Mouse (Mus musculus) B cell, adult 2 months (primary cell): Measurements from ENCODE around the gene Olfr654.
A peak's percentile ranks its signal among the peaks of the same experiment; 100 is the strongest.

ENCODE experiments used
- DNase-seq, 2 experiments: peaks; one replicate each; pipeline ENCODE4 v3.0.0; 2022

Olfr654 gene

GRCm38 (mm10) chr7:104586725-104587124 lies at the start of gene Olfr654:
Gene Olfr654, plus strand, starts transcription at chr7:104587025.
- DNase-seq: no peak

- no peak for DNase-seq
These were observed 37.0 kb upstream of the Olfr654 start, which contains the start of gene Olfr651 for GRCm38 (mm10) chr7:104549833-104550232. Gene Olfr651, plus strand, starts transcription at chr7:104550133.

GRCm38 (mm10) chr7:104552700-104553099 lies 34.1 kb upstream of the Olfr654 start:
- no peak for DNase-seq

- no peak for DNase-seq
These were observed 26.2 kb upstream of the Olfr654 start, which contains the start of gene Olfr652 for GRCm38 (mm10) chr7:104560601-104561000. Gene Olfr652, plus strand, starts transcription at chr7:104560901.

GRCm38 (mm10) chr7:104577014-104577413 lies 9.8 kb upstream of the Olfr654 start, which contains the start of gene Olfr653:
Gene Olfr653, plus strand, starts transcription at chr7:104577314.
- no peak for DNase-seq

- DNase-seq: no peak
These were observed 6.0 kb upstream of the Olfr654 start for GRCm38 (mm10) chr7:104580846-104581245.

- DNase-seq: no peak
These were observed 5.4 kb upstream of the Olfr654 start for GRCm38 (mm10) chr7:104581429-104581828.

- no peak for DNase-seq
These were observed 1.4 kb downstream of the Olfr654 start for GRCm38 (mm10) chr7:104588274-104588673.

GRCm38 (mm10) chr7:104601679-104602078 lies 14.9 kb downstream of the Olfr654 start, which contains the start of gene Olfr655:
Gene Olfr655, minus strand, starts transcription at chr7:104601779.
- DNase-seq: no peak

GRCm38 (mm10) chr7:104603173-104603572 lies 16.3 kb downstream of the Olfr654 start:
- peak; percentile 81 for DNase-seq

- no peak for DNase-seq
These were observed 17.9 kb downstream of the Olfr654 start for GRCm38 (mm10) chr7:104604727-104605126.

GRCm38 (mm10) chr7:104613655-104614054 lies 26.8 kb downstream of the Olfr654 start, which contains the start of gene Olfr656:
Gene Olfr656, plus strand, starts transcription at chr7:104613955.
- no peak for DNase-seq

- no peak for DNase-seq
These were observed 37.7 kb downstream of the Olfr654 start, which contains the start of gene Olfr657 for GRCm38 (mm10) chr7:104624494-104624893. Gene Olfr657, plus strand, starts transcription at chr7:104624794.
